Mouse (Mus musculus): ENCODE results near the gene Ttc21a. TPM values are rescaled to one million over a fixed set of nuclear protein-coding genes. Genes with fewer than 3 reads are reported as not detected.
A peak's percentile ranks its signal among the peaks of the same experiment; 100 is the strongest.

Ttc21a gene
- polyA plus RNA-seq (2016; fragmentation: Nextera tagmentation; extraction: Ambion mirVana) = 0.23 and 0.37 TPM in 2 replicates

DNA sequence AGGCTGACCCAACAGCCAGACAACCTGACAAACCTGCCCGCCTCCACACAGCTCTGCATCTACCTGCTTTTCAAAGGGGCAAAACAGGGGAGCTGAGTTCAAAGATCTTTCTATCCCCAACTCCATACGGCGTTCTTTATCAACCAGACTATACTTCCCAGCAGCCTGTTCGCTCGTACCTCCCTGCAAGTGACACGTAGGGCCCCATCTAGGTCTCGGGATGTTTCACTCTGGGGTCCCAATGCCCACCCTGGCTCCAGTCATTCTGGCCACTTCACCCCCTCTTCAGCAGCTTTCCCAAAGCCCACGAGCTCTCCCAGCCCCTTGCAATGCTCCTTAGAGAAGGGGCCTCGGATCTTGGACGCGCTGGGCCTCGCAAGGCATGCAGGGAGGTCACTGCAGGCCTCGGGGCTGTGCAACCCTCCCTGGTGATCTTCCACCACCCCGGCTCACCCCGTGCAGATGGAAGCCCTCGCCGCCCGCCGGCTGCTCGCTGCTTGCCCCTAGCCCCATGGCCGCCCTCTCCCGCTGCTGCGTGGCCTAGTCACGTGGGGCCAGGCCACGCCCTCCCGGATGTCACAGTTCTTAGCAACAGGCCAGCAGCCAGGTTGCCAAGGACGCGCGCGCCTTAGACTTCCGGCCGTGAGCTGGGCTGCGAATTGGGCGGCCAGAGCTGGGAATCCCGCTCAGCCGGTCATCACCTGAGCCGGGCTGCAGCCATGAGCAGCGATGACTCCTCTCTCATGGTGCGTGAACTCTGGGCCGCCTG, at the start of gene Ttc21a, which contains the start of gene Gorasp1:
Gene Ttc21a, plus strand, starts transcription at position 602 of the 769 bp plus-strand sequence.
Gene Gorasp1, minus strand, starts transcription at position 561 of the 769 bp plus-strand sequence.
- Histone ChIP-seq H3K27me3 (no peaks in the 10 kb centered on the region), H3K4me1 (peaks cover 22% of the 10 kb centered on the region), H3K9me3 (no peaks in the 10 kb centered on the region), H3K4me2 (replicated peaks) (peak within 1 kb of the TSS; percentile 70), H3K36me3 (peaks cover 7% of the 10 kb centered on the region; the same call in 1 of the 2 replicates), H3K27ac (peak within 1 kb of the TSS; percentile 73), H3K9ac (peak within 1 kb of the TSS; percentile 88), H3K4me3 (peak within 1 kb of the TSS; percentile 85)
- peak; percentile 87 for ATAC-seq (ENCODE audit: insufficient number of reproducible peaks, insufficient read depth, low FRiP score, low TSS enrichment)
- 1% methylated on average over 39 of the region's 40 CpGs for WGBS

- 48% methylated on average over 2 of the region's 2 CpGs for WGBS
- ATAC-seq (ENCODE audit: insufficient number of reproducible peaks, insufficient read depth, low FRiP score, low TSS enrichment) = no peak
- no peak overlapping the region for H3K27ac ChIP-seq
Observed at GRCm38 (mm10) chr9:119888843-119889246, 48.6 kb upstream of the Ttc21a start.

GRCm38 (mm10) chr9:119889446-119889845, 48.0 kb upstream of the Ttc21a start:
- Histone ChIP-seq H3K4me1 (no peaks in the 10 kb centered on the region), H3K4me2 (replicated peaks) (no peak overlapping the region), H3K27me3 (no peaks in the 10 kb centered on the region), H3K4me3 (no peak overlapping the region), H3K36me3 (no peaks in the 10 kb centered on the region), H3K27ac (no peak overlapping the region), H3K9ac (no peak overlapping the region), H3K9me3 (no peaks in the 10 kb centered on the region)
- ATAC-seq (ENCODE audit: insufficient number of reproducible peaks, insufficient read depth, low FRiP score, low TSS enrichment) = no peak
- WGBS = 82% methylated on average over 9 of the region's 9 CpGs

More at GRCm38 (mm10) chr9:119888843-119889246, 48.6 kb upstream of the Ttc21a start:
- H3K4me3 ChIP-seq = no peak overlapping the region
- no peaks in the 10 kb centered on the region for H3K4me1 ChIP-seq
- no peak overlapping the region for H3K9ac ChIP-seq
- H3K4me2 ChIP-seq (replicated peaks) = no peak overlapping the region
- no peaks in the 10 kb centered on the region for H3K9me3 ChIP-seq
- no peaks in the 10 kb centered on the region for H3K27me3 ChIP-seq
- H3K36me3 ChIP-seq = no peaks in the 10 kb centered on the region

- WGBS = 46% methylated on average over 2 of the region's 2 CpGs
- Histone ChIP-seq H3K4me1 (peaks cover 4% of the 10 kb centered on the region), H3K36me3 (no peaks in the 10 kb centered on the region), H3K27me3 (no peaks in the 10 kb centered on the region), H3K27ac (no peak overlapping the region), H3K4me3 (no peak overlapping the region), H3K4me2 (replicated peaks) (no peak overlapping the region), H3K9me3 (no peaks in the 10 kb centered on the region), H3K9ac (no peak overlapping the region)
- ATAC-seq (ENCODE audit: insufficient number of reproducible peaks, insufficient read depth, low FRiP score, low TSS enrichment) = no peak
Observed at GRCm38 (mm10) chr9:119890692-119891091, 46.7 kb upstream of the Ttc21a start.

DNA sequence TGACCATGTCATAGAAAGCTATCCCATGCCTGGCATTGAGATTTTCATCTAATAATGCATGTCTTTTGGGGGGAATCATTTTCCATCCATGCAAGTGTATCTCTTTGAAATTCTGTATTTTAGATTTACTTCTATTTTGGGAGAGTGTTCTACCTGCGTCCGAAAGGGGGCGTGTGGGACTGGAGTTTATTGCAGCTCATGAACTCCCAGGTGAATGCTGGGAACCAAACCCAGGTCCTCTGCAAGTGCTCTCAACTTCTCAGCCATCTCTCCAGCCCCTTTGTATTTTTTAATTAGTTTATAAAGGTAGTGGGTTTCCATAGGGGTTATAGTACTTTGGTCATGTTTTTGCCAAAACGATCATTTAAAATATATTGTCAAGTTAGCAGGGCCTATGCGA, 43.5 kb upstream of the Ttc21a start:
- no peak for ATAC-seq (ENCODE audit: insufficient number of reproducible peaks, insufficient read depth, low FRiP score, low TSS enrichment)
- Histone ChIP-seq H3K36me3 (no peaks in the 10 kb centered on the region), H3K9me3 (no peaks in the 10 kb centered on the region), H3K4me2 (replicated peaks) (no peak overlapping the region), H3K9ac (no peak overlapping the region), H3K4me1 (peaks cover 10% of the 10 kb centered on the region), H3K27me3 (no peaks in the 10 kb centered on the region), H3K4me3 (no peak overlapping the region), H3K27ac (peak overlapping the region; percentile 83; the same call in 1 of the 2 replicates)
- WGBS = 86% methylated on average over 5 of the region's 5 CpGs

GRCm38 (mm10) chr9:119894339-119895009, 42.9 kb upstream of the Ttc21a start, which contains the start of gene Wdr48:
Wdr48 (plus strand) TSS chr9:119894878.
- ATAC-seq (ENCODE audit: insufficient number of reproducible peaks, insufficient read depth, low FRiP score, low TSS enrichment) = peak; percentile 100
- Histone ChIP-seq H3K4me1 (peaks cover 10% of the 10 kb centered on the region), H3K27ac (peak within 1 kb of the TSS; percentile 83), H3K9me3 (no peaks in the 10 kb centered on the region), H3K36me3 (no peaks in the 10 kb centered on the region), H3K9ac (peak within 1 kb of the TSS; percentile 93), H3K4me3 (peak within 1 kb of the TSS; percentile 100), H3K4me2 (replicated peaks) (peak within 1 kb of the TSS; percentile 91), H3K27me3 (no peaks in the 10 kb centered on the region)
- WGBS = 4% methylated on average over 33 of the region's 34 CpGs

GRCm38 (mm10) chr9:119895040-119895721, 42.2 kb upstream of the Ttc21a start:
- Histone ChIP-seq H3K4me1 (peaks cover 10% of the 10 kb centered on the region), H3K9me3 (no peaks in the 10 kb centered on the region), H3K36me3 (no peaks in the 10 kb centered on the region), H3K27ac (peak overlapping the region; percentile 83), H3K4me2 (replicated peaks) (peak overlapping the region; percentile 91), H3K27me3 (no peaks in the 10 kb centered on the region), H3K4me3 (peak overlapping the region; percentile 100), H3K9ac (peak overlapping the region; percentile 93)
- ATAC-seq (ENCODE audit: insufficient number of reproducible peaks, insufficient read depth, low FRiP score, low TSS enrichment) = peak; percentile 52
- under 1% methylated on average over 57 of the region's 71 CpGs for WGBS

GRCm38 (mm10) chr9:119899446-119899845, 38.0 kb upstream of the Ttc21a start:
- no peaks in the 10 kb centered on the region for H3K9me3 ChIP-seq
- peaks cover 10% of the 10 kb centered on the region for H3K4me1 ChIP-seq
- H3K4me2 ChIP-seq (replicated peaks) = no peak overlapping the region
- H3K36me3 ChIP-seq = peaks cover 15% of the 10 kb centered on the region
- no peak for ATAC-seq (ENCODE audit: insufficient number of reproducible peaks, insufficient read depth, low FRiP score, low TSS enrichment)
- H3K9ac ChIP-seq = no peak overlapping the region
- no peaks in the 10 kb centered on the region for H3K27me3 ChIP-seq
- H3K27ac ChIP-seq = no peak overlapping the region
- WGBS = 83% methylated on average over 2 of the region's 2 CpGs
- no peak overlapping the region for H3K4me3 ChIP-seq

DNA sequence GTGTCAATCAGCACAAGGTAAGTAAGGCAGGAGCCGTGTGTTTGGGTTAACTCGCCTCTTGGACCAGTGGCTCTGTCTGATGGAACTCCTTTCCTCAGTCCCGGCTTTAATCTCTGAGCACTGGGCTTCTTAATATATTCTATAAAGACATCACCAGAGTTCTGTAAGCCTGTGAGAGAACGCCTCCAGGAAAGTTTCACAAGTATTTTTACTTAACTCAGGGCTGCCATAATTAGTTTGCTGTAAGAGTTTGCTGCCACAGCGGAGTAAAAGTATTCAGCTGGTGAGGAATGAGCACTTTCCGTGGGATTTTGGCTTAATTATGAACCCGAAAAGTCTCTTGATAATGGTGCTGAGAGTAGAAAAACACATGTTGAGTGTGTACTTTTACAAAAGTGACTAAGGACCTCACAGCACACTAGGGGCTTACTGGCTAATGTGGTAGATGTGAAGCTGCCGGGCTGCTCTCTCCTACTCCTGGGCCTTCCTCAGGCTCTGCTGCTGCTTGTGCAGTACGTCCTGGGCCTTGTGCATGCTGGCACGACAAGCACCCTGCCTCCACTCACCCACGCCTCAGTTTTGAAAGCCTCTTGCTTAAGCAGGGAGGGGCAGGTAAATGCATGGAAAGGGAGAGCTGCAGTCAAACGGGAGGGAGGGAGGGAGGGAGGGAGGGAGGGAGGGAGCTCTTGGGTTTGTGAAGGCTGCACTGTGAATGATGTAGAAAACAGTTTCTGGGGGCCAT, 34.8 kb upstream of the Ttc21a start:
- H3K9me3 ChIP-seq = no peaks in the 10 kb centered on the region
- H3K9ac ChIP-seq = no peak overlapping the region
- no peaks in the 10 kb centered on the region for H3K4me1 ChIP-seq
- no peak overlapping the region for H3K27ac ChIP-seq
- no peak for ATAC-seq (ENCODE audit: insufficient number of reproducible peaks, insufficient read depth, low FRiP score, low TSS enrichment)
- no peak overlapping the region for H3K4me3 ChIP-seq
- H3K4me2 ChIP-seq (replicated peaks) = no peak overlapping the region
- peaks cover 42% of the 10 kb centered on the region for H3K36me3 ChIP-seq
- H3K27me3 ChIP-seq = no peaks in the 10 kb centered on the region
- 88% methylated on average over 11 of the region's 12 CpGs for WGBS

GRCm38 (mm10) chr9:119908708-119909107, 28.7 kb upstream of the Ttc21a start:
- Histone ChIP-seq H3K27ac (no peak overlapping the region), H3K4me1 (no peaks in the 10 kb centered on the region), H3K9ac (no peak overlapping the region), H3K4me2 (replicated peaks) (no peak overlapping the region), H3K27me3 (no peaks in the 10 kb centered on the region), H3K4me3 (no peak overlapping the region), H3K9me3 (no peaks in the 10 kb centered on the region), H3K36me3 (peaks cover 93% of the 10 kb centered on the region)
- WGBS = 89% methylated on average over 3 of the region's 3 CpGs
- ATAC-seq (ENCODE audit: insufficient number of reproducible peaks, insufficient read depth, low FRiP score, low TSS enrichment) = no peak

GRCm38 (mm10) chr9:119909931-119910330, 27.5 kb upstream of the Ttc21a start:
- no peak overlapping the region for H3K9ac ChIP-seq
- ATAC-seq (ENCODE audit: insufficient number of reproducible peaks, insufficient read depth, low FRiP score, low TSS enrichment) = no peak
- no peak overlapping the region for H3K4me3 ChIP-seq
- H3K9me3 ChIP-seq = no peaks in the 10 kb centered on the region
- no peaks in the 10 kb centered on the region for H3K4me1 ChIP-seq
- peaks cover 95% of the 10 kb centered on the region for H3K36me3 ChIP-seq
- no peaks in the 10 kb centered on the region for H3K27me3 ChIP-seq
- WGBS = 92% methylated on average over 3 of the region's 3 CpGs
- H3K4me2 ChIP-seq (replicated peaks) = no peak overlapping the region
- no peak overlapping the region for H3K27ac ChIP-seq
